Mouse (Mus musculus) ES-E14 (cell line): ENCODE results near the gene Zzef1.

ENCODE experiments used
- CHD2 ChIP-seq: IDR thresholded peaks from 2 replicates; pipeline ENCODE4 v1.6.1; 2014; ENCODE audit warnings: mild to moderate bottlenecking, low read depth, low read length, inconsistent platforms
- HCFC1 ChIP-seq: IDR thresholded peaks from 2 replicates; pipeline ENCODE4 v1.6.1; 2012; ENCODE audit warnings: low read length, inconsistent platforms, borderline replicate concordance; ENCODE audit not compliant: insufficient read depth
- MAFK ChIP-seq: IDR thresholded peaks from 2 replicates; pipeline ENCODE4 v1.6.1; 2014; ENCODE audit warnings: mild to moderate bottlenecking, low read depth, low read length, inconsistent platforms; ENCODE audit not compliant: insufficient read depth
- ZC3H11A ChIP-seq: IDR thresholded peaks from 2 replicates; pipeline ENCODE4 v1.6.1; 2012; ENCODE audit warnings: low read depth, mild to moderate bottlenecking, inconsistent platforms, low read length, borderline replicate concordance
- ZNF384 ChIP-seq: IDR thresholded peaks from 2 replicates; pipeline ENCODE4 v1.6.1; 2012; ENCODE audit warnings: low read depth, low read length, inconsistent platforms

DNA sequence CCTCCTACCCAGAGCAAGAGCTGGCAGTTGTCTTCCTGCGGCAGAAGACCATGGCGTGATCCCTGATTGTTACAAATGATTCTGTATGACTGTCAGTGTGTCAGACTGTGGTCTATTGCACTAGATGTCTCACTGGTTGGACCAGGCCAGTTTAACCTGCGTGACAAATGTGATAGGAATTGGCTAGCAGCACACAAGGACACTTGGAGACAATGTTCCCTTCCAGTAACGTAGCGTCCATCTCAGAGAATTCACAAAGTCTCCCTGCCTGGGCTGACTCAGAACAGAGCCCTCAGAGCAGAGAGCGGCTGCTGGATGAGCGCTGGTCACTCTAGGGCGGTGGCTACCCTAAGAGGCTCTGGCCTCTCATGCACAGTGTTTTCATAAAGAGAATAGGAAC, 28.3 kb upstream of the Zzef1 start:
- TF ChIP-seq HCFC1: no peak
- no peak for TF ChIP-seq CHD2
- TF ChIP-seq MAFK: no peak
- no peak for TF ChIP-seq ZC3H11A
- no peak for TF ChIP-seq ZNF384
